Mouse (Mus musculus): ENCODE measurements at regions not wholly inside any gene's neighbourhood (a gene's known extent, or its start where the extent isn't known, plus 50 kb on each side); places are given as distances from the start of the nearest gene placed in this dataset.

GRCm38 (mm10) chr7:134436917-134437316 lies 51.5 kb upstream of the D7Ertd443e start:
- no peak for TF ChIP-seq POLR2A (IDR thresholded peaks at IDR 0.05; ENCODE audit: control insufficient read depth, low read depth, low read length)
- no peak for TF ChIP-seq CTCF (IDR thresholded peaks at IDR 0.05; ENCODE audit: control insufficient read depth, insufficient read depth, insufficient replicate concordance, low read depth, low read length)

Data from testis, adult 2 months (tissue).